Comparison of ENCODE assay signal across 13 mouse cellular contexts in genomic region chr16:30205314-30205815, GRCm38 (mm10).
DNase-seq lines count a peak whose midpoint lies in the region; ATAC-seq and TF ChIP-seq lines count a peak whose summit lies in the region.
"Had no signal": no experiment of that assay in that cellular context is flagged by ENCODE, and none has a peak within 500 bp of the region (broad histone marks: within the 10 kb centered on the region; RNA-seq: fewer than 3 reads in every experiment).

No protein-coding gene starts in this region.

- peaks cover 6% of the 10 kb centered on the region for H3K9me3 ChIP-seq in forebrain, embryonic 10.5 days
- no peaks in the 10 kb centered on the region for H3K9me3 ChIP-seq in forebrain, postnatal 0 days (ENCODE audit: low read length)
- H3K9me3 ChIP-seq in embryonic facial prominence, embryonic 11.5 days (replicated peaks; ENCODE audit: control insufficient read depth, low read length) = no peaks in the 10 kb centered on the region; the same call in 1 of the 2 replicates
- H3K9me3 ChIP-seq in limb, embryonic 10.5 days (replicated peaks) = no peaks in the 10 kb centered on the region
- no peaks in the 10 kb centered on the region for H3K9me3 ChIP-seq in neural tube, embryonic 13.5 days

- no peak for DNase-seq in forebrain, embryonic 10.5 days (ENCODE audit: extremely low spot score, low spot score)
- DNase-seq in forebrain, postnatal 0 days = no peak
- no peak for DNase-seq in embryonic facial prominence, embryonic 11.5 days (ENCODE audit: low spot score)
- DNase-seq in limb, embryonic 10.5 days (ENCODE audit: low spot score) = no peak
- no peak for DNase-seq in c-Kit-positive CD71-positive TER-119-positive erythroid progenitor cells, embryonic 14.5 days (ENCODE audit: low spot score)
- DNase-seq in gastrocnemius, postnatal 10 days = no peak
- no peak for DNase-seq in heart, postnatal 25 days (ENCODE audit: low spot score)
- DNase-seq: adrenal gland, postnatal 36 days; cerebellum, adult 11-12 months; gastrocnemius, postnatal 36 days; kidney, adult 9 months had no signal

- peaks cover 46% of the 10 kb centered on the region for H3K4me1 ChIP-seq in forebrain, embryonic 10.5 days
- H3K4me1 ChIP-seq in forebrain, postnatal 0 days (ENCODE audit: insufficient read depth) = no peaks in the 10 kb centered on the region
- H3K4me1 ChIP-seq in embryonic facial prominence, embryonic 11.5 days (ENCODE audit: control insufficient read depth, insufficient read depth, low read length) = no peaks in the 10 kb centered on the region; the same call in 1 of the 2 replicates
- peaks cover 25% of the 10 kb centered on the region for H3K4me1 ChIP-seq in limb, embryonic 10.5 days
- H3K4me1 ChIP-seq in neural tube, embryonic 13.5 days (replicated peaks) = peaks cover 12% of the 10 kb centered on the region
- H3K4me1 ChIP-seq: liver, embryonic 12.5 days had no signal

- H3K4me3 ChIP-seq in forebrain, embryonic 10.5 days = peak overlapping the region; percentile 36
- no peak overlapping the region for H3K4me3 ChIP-seq in forebrain, postnatal 0 days (ENCODE audit: low read depth, low read length)
- no peak overlapping the region for H3K4me3 ChIP-seq in embryonic facial prominence, embryonic 11.5 days (ENCODE audit: low read depth, low read length)
- H3K4me3 ChIP-seq in limb, embryonic 10.5 days = no peak overlapping the region
- no peak overlapping the region for H3K4me3 ChIP-seq in neural tube, embryonic 13.5 days
- H3K4me3 ChIP-seq: liver, embryonic 12.5 days had no signal

- no peak overlapping the region for H3K9ac ChIP-seq in forebrain, postnatal 0 days
- H3K9ac ChIP-seq in embryonic facial prominence, embryonic 11.5 days (replicated peaks; ENCODE audit: low read length) = peak overlapping the region; percentile 14; the same call in 1 of the 2 replicates
- no peak overlapping the region; the same call in 1 of the 2 replicates for H3K9ac ChIP-seq in neural tube, embryonic 13.5 days
- H3K9ac ChIP-seq: liver, embryonic 12.5 days had no signal

- no peak for TF ChIP-seq CTCF in forebrain, postnatal 0 days (IDR thresholded peaks at IDR 0.05; ENCODE audit: low read depth)

- 0 out of 2 replicates have a peak, but pooled peaks cover 2% of the 10 kb centered on the region for H3K36me3 ChIP-seq in forebrain, embryonic 10.5 days (replicated peaks)
- H3K36me3 ChIP-seq in forebrain, postnatal 0 days (ENCODE audit: insufficient read depth) = no peaks in the 10 kb centered on the region
- H3K36me3 ChIP-seq in embryonic facial prominence, embryonic 11.5 days (replicated peaks; ENCODE audit: control insufficient read depth, insufficient read depth, low read depth, low read length) = no peaks in the 10 kb centered on the region
- no peaks in the 10 kb centered on the region for H3K36me3 ChIP-seq in limb, embryonic 10.5 days
- no peaks in the 10 kb centered on the region for H3K36me3 ChIP-seq in neural tube, embryonic 13.5 days
- H3K36me3 ChIP-seq: liver, embryonic 12.5 days had no signal

- WGBS in forebrain, embryonic 10.5 days = 2% methylated on average over 8 of the region's 8 CpGs
- 9% methylated on average over 8 of the region's 8 CpGs for WGBS in forebrain, postnatal 0 days
- 3% methylated on average over 8 of the region's 8 CpGs for WGBS in embryonic facial prominence, embryonic 11.5 days
- WGBS in limb, embryonic 10.5 days = 10% methylated on average over 8 of the region's 8 CpGs
- WGBS in neural tube, embryonic 13.5 days = 5% methylated on average over 8 of the region's 8 CpGs

- intact Hi-C loops in heart, postnatal 25 days (cut with DNase I) = no loop called here

- peaks cover 76% of the 10 kb centered on the region for H3K27me3 ChIP-seq in forebrain, embryonic 10.5 days (ENCODE audit: poor library complexity, severe bottlenecking)
- H3K27me3 ChIP-seq in forebrain, postnatal 0 days (ENCODE audit: insufficient read depth, low read length) = no peaks in the 10 kb centered on the region
- H3K27me3 ChIP-seq in embryonic facial prominence, embryonic 11.5 days (ENCODE audit: control insufficient read depth, insufficient read depth, low read length) = no peaks in the 10 kb centered on the region
- peaks cover 6% of the 10 kb centered on the region; the same call in 1 of the 2 replicates for H3K27me3 ChIP-seq in limb, embryonic 10.5 days (ENCODE audit: low read depth, poor library complexity, severe bottlenecking)
- peaks cover 13% of the 10 kb centered on the region for H3K27me3 ChIP-seq in neural tube, embryonic 13.5 days

- no peak overlapping the region for H3K4me2 ChIP-seq in forebrain, postnatal 0 days (ENCODE audit: low read depth)
- H3K4me2 ChIP-seq in embryonic facial prominence, embryonic 11.5 days (ENCODE audit: low read depth, low read length) = no peak overlapping the region
- H3K4me2 ChIP-seq in neural tube, embryonic 13.5 days = peak overlapping the region; percentile 29
- H3K4me2 ChIP-seq: liver, embryonic 12.5 days had no signal

- H3K27ac ChIP-seq in forebrain, embryonic 10.5 days = peak overlapping the region; percentile 82
- no peak overlapping the region for H3K27ac ChIP-seq in forebrain, postnatal 0 days (ENCODE audit: low read depth, low read length)
- H3K27ac ChIP-seq in embryonic facial prominence, embryonic 11.5 days (replicated peaks; ENCODE audit: low read depth, low read length) = peak overlapping the region; percentile 29; the same call in 1 of the 2 replicates
- peak overlapping the region; percentile 50 for H3K27ac ChIP-seq in limb, embryonic 10.5 days
- no peak overlapping the region for H3K27ac ChIP-seq in neural tube, embryonic 13.5 days (replicated peaks)
- H3K27ac ChIP-seq: liver, embryonic 12.5 days had no signal

- no peak for ATAC-seq in forebrain, postnatal 0 days
- ATAC-seq in embryonic facial prominence, embryonic 11.5 days (replicated peaks; ENCODE audit: insufficient number of reproducible peaks, low FRiP score, low TSS enrichment, low read depth) = no peak
- no peak for ATAC-seq in neural tube, embryonic 13.5 days (ENCODE audit: low read depth)
- ATAC-seq: liver, embryonic 12.5 days had no signal

Comparison
In these comparisons a context has a peak if more than half of its experiments do, and no peak if none do; other contexts are left out.
1. H3K27ac ChIP-seq: peak in forebrain, embryonic 10.5 days (single experiment), embryonic facial prominence, embryonic 11.5 days (single experiment) and limb, embryonic 10.5 days (single experiment); none in forebrain, postnatal 0 days (single experiment) and neural tube, embryonic 13.5 days (single experiment).